Mouse (Mus musculus) thymus, adult 2 months (tissue): ENCODE results near the gene Gfpt1. TPM values are rescaled to one million over a fixed set of nuclear protein-coding genes. Genes with fewer than 3 reads are reported as not detected.
A peak's percentile ranks its signal among the peaks of the same experiment; 100 is the strongest.

Experiments
- DNase-seq: peaks from one replicate; pipeline ENCODE4 v3.0.0; 2021
- H3K27ac ChIP-seq: fragments of 200-500 bp; 2 replicates; pipeline ENCODE4 v1.5.1; 2012; ENCODE audit warnings: low read length, control low read depth; ENCODE audit not compliant: control insufficient read depth, insufficient read depth
- H3K27me3 ChIP-seq: fragments of 200-500 bp; 2 replicates; pipeline ENCODE4 v1.6.1; 2012; ENCODE audit warnings: mild to moderate bottlenecking, low read length, moderate library complexity, mixed read lengths; ENCODE audit not compliant: control insufficient read depth, insufficient read depth
- H3K36me3 ChIP-seq: fragments of 200-500 bp; 2 replicates; pipeline ENCODE4 v1.6.1; 2012; ENCODE audit warnings: mild to moderate bottlenecking, low read length, moderate library complexity; ENCODE audit not compliant: control insufficient read depth, insufficient read depth
- H3K4me1 ChIP-seq: fragments of 200-500 bp; replicated peaks from 2 replicates; pipeline ENCODE4 v1.6.1; 2012; ENCODE audit warnings: low read length; ENCODE audit not compliant: control insufficient read depth, insufficient read depth
- H3K4me3 ChIP-seq: fragments of 200-500 bp; 2 replicates; pipeline ENCODE4 v1.5.1; 2012; ENCODE audit warnings: mild to moderate bottlenecking, low read length, control low read depth, moderate library complexity; ENCODE audit not compliant: control insufficient read depth, insufficient read depth
- CTCF ChIP-seq: fragments of 200-500 bp; IDR thresholded peaks from 2 replicates; pipeline ENCODE4 v1.5.1; 2012; ENCODE audit warnings: mild to moderate bottlenecking, control low read depth, low read length, moderate library complexity, borderline replicate concordance; ENCODE audit not compliant: control insufficient read depth, poor library complexity, insufficient read depth; ENCODE audit errors: extremely low read depth
- POLR2A ChIP-seq: fragments of 200-500 bp; IDR thresholded peaks from 2 replicates; pipeline ENCODE4 v1.6.1; 2012; ENCODE audit warnings: mild to moderate bottlenecking, low read length, control low read depth, moderate library complexity; ENCODE audit not compliant: control insufficient read depth, poor library complexity, insufficient read depth; ENCODE audit errors: extremely low read depth
- WGBS: fragments of 180-500 bp; shearing (Covaris S2); methylation state at CpG from one replicate; pipeline ENCODE4 v1.1.7; 2018; 5-methylcytosine and 5-hydroxymethylcytosine counted together
- polyA plus RNA-seq: library from polyadenylated mRNA; depleted of rRNA; stranded (reverse); fragments of >200 nt; gene quantifications from 2 replicates; pipeline ENCODE4 v1.2.3, GENCODE M21; 2012; rRNA removed

Gene Gfpt1
- polyA plus RNA-seq = 12.6 and 13.5 TPM in 2 replicates

DNA sequence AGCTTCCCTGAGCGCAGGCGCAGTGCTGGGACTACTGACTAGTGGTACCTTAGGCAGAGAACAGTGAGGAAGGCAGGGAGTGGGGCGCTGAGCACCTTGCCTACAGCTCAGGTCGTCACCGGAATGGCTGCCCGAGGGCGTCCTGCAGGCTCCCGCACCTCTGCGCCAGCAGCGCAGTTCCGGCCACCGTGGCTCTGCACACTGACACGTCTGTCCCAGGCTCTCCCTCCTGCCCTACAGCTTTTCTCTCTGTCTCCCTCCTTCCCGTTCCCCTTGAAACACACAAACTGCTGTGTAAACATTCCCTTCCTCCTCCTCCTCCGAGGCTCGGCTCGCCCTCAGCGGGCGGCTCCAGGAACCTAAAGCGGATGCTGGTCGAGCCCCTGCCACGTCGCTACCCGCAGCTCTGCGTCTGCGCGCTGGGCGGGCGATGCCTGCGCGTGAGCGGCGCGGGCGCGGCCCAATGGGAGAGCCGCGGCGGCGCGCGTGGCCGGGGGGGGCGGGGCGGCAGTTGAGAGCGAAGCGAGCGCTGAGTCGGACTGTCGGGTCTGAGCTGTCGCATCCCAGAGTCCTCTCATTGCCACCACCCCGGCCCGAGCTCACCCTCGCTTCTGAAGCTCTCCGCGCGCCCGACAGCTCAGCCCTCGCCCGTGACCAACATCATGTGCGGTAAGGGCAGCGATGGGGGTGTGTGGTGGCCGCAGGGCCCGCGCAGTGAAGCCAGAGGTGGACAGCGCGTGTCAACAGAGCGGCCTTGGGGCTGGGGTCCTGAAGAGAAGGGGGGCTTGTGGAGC lies at the start of gene Gfpt1:
TSS of gene Gfpt1 (plus strand) at position 510 of the 794 bp plus-strand sequence.
- under 1% methylated on average over 68 of the region's 68 CpGs for WGBS

DNA sequence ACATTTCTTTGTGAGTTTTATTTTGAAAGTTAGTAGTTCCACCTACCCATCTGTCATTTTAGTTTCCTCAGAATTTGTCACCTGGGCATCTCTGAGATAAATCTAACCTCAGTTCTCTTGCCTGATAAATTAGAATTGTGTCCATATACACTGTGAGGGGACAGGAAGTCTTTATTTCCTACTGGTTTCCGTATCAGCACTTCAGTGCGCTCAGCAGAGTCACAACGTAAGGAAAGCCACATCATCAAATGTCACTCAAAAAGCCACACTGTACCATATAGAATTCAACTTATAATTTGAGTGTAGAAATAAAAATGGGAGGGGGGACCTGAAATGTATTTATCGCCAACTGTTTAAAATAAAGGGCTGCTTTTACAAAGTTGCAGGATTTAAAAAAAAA lies 48.4 kb upstream of the Gfpt1 start:
- DNase-seq = no peak
- H3K36me3 ChIP-seq = peaks cover 33% of the 10 kb centered on the region
- TF ChIP-seq CTCF (no peak), POLR2A (no peak)
- no peak overlapping the region for H3K4me3 ChIP-seq
- 38% methylated on average over 4 of the region's 4 CpGs for WGBS
- H3K27ac ChIP-seq = no peak overlapping the region
- H3K27me3 ChIP-seq = no peaks in the 10 kb centered on the region
- H3K4me1 ChIP-seq = no peaks in the 10 kb centered on the region

More for the DNA sequence above, at the start of gene Gfpt1:
- peak within 1 kb of the TSS; percentile 91 for H3K27ac ChIP-seq
- peak within 1 kb of the TSS; percentile 78 for H3K4me3 ChIP-seq
- no peaks in the 10 kb centered on the region for H3K36me3 ChIP-seq
- TF ChIP-seq CTCF (0 out of 2 replicates have a peak, but pooled peaks have one; percentile 27), POLR2A (peak; percentile 99)
- peaks cover 20% of the 10 kb centered on the region for H3K4me1 ChIP-seq
- H3K27me3 ChIP-seq = no peaks in the 10 kb centered on the region
- DNase-seq = peak; percentile 95

DNA sequence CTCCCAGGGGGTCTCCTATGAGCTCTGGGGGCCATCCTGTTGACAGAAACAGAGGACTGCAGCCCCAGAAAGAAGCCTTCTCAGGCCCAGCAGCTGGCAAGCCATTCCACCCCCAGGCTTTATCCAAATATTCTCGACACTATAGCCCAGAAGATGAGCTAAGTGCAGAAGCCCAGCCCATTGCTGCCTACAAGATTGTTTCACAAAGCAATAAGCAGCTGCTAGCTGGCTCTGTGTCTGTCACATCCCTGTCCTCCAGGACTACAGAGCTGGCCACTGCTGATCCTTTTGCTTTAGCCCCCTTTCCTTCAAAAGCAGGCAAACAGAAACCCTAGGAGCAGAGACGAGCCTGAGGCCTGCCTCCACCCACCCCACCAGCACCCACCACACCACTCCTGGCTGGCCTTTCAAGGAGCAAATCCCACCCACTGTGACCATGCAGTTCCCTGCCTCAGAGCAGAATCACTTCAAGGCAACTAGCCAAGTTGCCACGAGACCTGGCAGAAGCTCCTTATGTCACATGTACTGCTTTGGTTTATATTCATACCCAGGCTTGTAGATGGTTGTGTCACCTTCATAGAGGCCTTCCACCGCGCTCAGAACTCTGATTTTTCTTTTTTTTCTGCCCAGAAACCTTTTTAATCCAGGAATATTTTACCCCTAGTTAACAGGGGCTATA lies 45.9 kb upstream of the Gfpt1 start:
- no peak for DNase-seq
- TF ChIP-seq POLR2A (no peak), CTCF (no peak)
- Histone ChIP-seq H3K4me1 (no peaks in the 10 kb centered on the region), H3K36me3 (peaks cover 33% of the 10 kb centered on the region), H3K27ac (no peak overlapping the region), H3K4me3 (no peak overlapping the region), H3K27me3 (no peaks in the 10 kb centered on the region)
- WGBS = 94% methylated on average over 5 of the region's 5 CpGs

DNA sequence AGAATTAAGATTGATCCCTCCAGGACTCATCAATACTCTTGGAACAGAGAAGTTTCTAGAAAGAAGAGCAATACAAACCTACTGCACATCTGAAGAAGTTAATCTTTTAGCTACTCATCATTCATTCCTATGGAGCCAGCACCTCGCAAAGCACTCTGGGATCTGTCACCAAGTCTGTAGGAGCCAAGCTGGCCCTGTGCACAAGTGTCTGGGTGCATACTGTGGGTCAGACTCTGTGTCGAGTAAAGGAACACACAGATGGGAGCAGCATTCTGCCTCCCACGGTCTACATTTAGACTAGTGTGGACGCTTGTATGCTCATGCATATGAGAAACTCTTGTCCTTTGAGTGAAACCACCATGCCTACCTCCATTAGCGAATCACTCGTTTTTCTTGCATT lies 45.3 kb upstream of the Gfpt1 start:
- 96% methylated on average over 6 of the region's 6 CpGs for WGBS

DNA sequence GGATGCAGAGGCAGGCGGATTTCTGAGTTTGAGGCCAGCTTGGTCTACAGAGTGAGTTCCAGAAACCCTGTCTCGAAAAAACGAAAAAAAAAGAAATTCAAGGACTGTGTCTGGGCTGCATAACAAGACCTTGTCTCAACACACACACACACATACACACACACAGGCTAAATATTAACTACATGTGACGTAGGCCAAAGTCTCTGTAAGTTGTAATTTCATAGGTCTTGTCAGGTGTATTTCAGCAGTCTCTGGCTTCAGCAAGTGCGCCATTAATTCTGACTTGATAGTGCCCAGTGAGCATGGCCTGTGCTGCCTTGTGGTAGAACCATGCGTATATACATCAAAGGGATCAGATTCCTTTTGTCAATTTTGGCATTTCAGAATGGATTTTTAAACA lies 40.7 kb upstream of the Gfpt1 start:
- Histone ChIP-seq H3K27ac (no peak overlapping the region), H3K4me3 (no peak overlapping the region), H3K36me3 (peaks cover 16% of the 10 kb centered on the region), H3K27me3 (no peaks in the 10 kb centered on the region), H3K4me1 (no peaks in the 10 kb centered on the region)
- no peak for DNase-seq
- no peak for TF ChIP-seq POLR2A
- no peak for TF ChIP-seq CTCF
- WGBS = 95% methylated on average over 6 of the region's 6 CpGs

More for the DNA sequence above, 45.3 kb upstream of the Gfpt1 start:
- H3K4me3 ChIP-seq = no peak overlapping the region
- TF ChIP-seq POLR2A (no peak), CTCF (no peak)
- no peaks in the 10 kb centered on the region for H3K4me1 ChIP-seq
- no peaks in the 10 kb centered on the region for H3K27me3 ChIP-seq
- H3K27ac ChIP-seq = no peak overlapping the region
- peaks cover 33% of the 10 kb centered on the region for H3K36me3 ChIP-seq
- no peak for DNase-seq

DNA sequence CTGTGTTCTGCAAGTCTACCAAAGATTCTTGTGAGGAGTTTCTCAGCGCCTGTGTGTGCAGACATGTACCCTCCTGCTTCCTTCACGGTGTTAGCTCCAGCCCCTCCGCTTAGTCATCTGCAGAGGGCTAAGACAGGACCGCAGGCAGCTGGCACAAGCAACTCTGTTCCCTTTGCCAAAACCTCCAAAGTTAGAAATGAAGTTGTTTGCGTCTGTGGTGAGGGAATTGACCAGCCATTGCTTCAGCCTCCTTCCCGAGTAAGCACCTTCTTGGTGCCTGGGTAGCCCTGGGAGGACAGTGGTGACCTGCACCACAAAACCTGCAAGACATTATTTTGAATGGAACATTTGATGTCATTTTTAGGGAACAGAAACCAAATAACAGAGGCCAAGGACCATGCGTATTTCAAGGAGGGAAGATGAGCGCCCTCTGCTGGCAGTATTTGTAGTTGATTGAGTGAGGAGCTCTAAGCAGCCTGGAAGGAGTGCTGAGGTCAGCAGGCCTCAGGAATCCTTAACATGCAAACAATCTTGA lies 40.1 kb upstream of the Gfpt1 start:
- no peak overlapping the region for H3K27ac ChIP-seq
- WGBS = 14% methylated on average over 8 of the region's 8 CpGs
- H3K27me3 ChIP-seq = no peaks in the 10 kb centered on the region
- H3K4me1 ChIP-seq = no peaks in the 10 kb centered on the region
- H3K36me3 ChIP-seq = peaks cover 10% of the 10 kb centered on the region
- H3K4me3 ChIP-seq = no peak overlapping the region
- DNase-seq = peak; percentile 76
- TF ChIP-seq CTCF = peak; percentile 46; the same call in 1 of the 2 replicates
- no peak for TF ChIP-seq POLR2A

DNA sequence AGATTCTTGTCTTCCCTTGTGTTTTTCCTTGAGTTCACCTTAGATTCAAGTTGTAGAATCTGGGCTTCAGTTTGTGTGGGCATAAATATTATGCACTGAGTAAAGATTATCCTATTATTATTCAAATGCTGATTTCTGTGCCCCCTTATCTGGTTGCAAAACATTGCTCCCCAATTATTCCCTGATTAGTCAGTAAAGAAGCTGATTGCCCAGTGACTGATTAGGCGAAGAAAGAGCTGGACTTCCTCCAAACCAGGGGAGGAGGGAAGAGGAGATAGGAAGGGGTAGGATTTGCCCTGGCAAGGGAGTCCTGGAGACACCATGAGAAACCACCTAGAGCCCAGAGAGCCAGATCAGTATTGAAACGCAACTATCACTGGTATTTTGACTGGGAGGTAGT lies 38.5 kb upstream of the Gfpt1 start:
- Histone ChIP-seq H3K27ac (no peak overlapping the region), H3K27me3 (no peaks in the 10 kb centered on the region), H3K36me3 (no peaks in the 10 kb centered on the region), H3K4me1 (peaks cover under 1% of the 10 kb centered on the region), H3K4me3 (no peak overlapping the region)
- no peak for DNase-seq
- 94% methylated on average over 2 of the region's 2 CpGs for WGBS
- no peak for TF ChIP-seq CTCF
- TF ChIP-seq POLR2A = no peak
